Mouse (Mus musculus): ENCODE measurements around the gene Gatd1. TPM values are rescaled to one million over a fixed set of nuclear protein-coding genes. Genes with fewer than 3 reads are reported as not detected.
A peak's percentile ranks its signal among the peaks of the same experiment; 100 is the strongest.

Gatd1 gene
- polyA plus RNA-seq (2012; ENCODE audit: insufficient read depth, low replicate concordance) = 11.1 TPM in 1 of 2 replicates, not detected in the other

- H3K36me3 ChIP-seq (replicated peaks; ENCODE audit: low read length) = peaks cover 33% of the 10 kb centered on the region
- TF ChIP-seq FLI1 (IDR thresholded peaks at IDR 0.05; ENCODE audit: low read length) (no peak), GATA1 (IDR thresholded peaks at IDR 0.05; ENCODE audit: borderline replicate concordance, low read length) (no peak)
- H3K4me3 ChIP-seq (replicated peaks) = peak within 1 kb of the TSS; percentile 97
- no peaks in the 10 kb centered on the region for H3K9me3 ChIP-seq
- H3K27me3 ChIP-seq (replicated peaks) = no peaks in the 10 kb centered on the region
- H3K4me1 ChIP-seq = peaks cover 65% of the 10 kb centered on the region
Observed at GRCm38 (mm10) chr7:141413809-141414584, at the start of gene Gatd1. TSS of gene Gatd1 (minus strand) at chr7:141414136.

GRCm38 (mm10) chr7:141462333-141462821 is 48.4 kb upstream of the Gatd1 start:
- H3K36me3 ChIP-seq (replicated peaks; ENCODE audit: low read length) = peaks cover 55% of the 10 kb centered on the region
- TF ChIP-seq GATA1 (IDR thresholded peaks at IDR 0.05; ENCODE audit: borderline replicate concordance, low read length) (no peak), FLI1 (IDR thresholded peaks at IDR 0.05; ENCODE audit: low read length) (no peak)
- peaks cover 20% of the 10 kb centered on the region for H3K27me3 ChIP-seq (replicated peaks)
- H3K4me3 ChIP-seq (replicated peaks) = peak overlapping the region; percentile 90
- H3K4me1 ChIP-seq = peaks cover 95% of the 10 kb centered on the region
- no peaks in the 10 kb centered on the region for H3K9me3 ChIP-seq

DNA sequence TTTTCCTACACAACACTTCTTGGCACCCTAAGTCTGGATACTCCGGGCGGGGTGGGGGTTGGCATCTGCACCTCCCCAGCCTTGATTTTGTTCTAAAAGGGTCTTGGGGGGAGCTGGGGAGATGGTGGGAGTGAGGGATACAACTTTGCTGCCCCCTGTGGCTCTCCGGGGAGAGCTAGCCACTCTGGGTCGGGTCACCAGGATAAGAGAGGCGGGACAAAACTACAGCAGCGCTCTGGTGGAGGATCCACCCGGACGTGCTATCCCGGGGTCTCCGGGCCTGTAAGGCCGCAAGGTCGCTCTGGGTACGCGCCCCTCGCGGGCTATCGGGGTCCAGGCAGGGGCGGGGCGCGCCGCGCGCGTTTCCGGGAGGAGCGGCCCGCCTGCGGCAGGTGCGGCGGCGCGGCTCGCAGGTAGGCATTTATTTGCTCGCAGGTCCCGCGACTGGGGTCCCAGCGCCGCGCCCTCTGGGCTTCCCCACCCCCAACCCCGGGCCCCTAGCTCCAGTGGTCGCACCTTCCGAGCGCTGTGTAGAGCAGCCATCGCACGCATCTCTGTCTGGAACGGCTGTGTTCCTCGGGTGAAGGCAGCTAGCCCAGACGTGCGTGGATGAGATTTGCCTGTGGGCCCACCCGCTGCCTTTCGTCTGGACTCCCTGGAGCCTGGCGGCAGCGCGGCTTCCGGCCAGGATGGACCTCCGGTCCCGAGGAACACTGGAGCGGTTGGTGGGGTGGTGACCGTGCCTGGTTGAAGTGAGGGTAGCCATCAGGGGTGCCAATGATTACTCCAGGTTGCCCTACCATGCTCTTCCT is 47.8 kb upstream of the Gatd1 start:
- no peak for TF ChIP-seq GATA1 (IDR thresholded peaks at IDR 0.05; ENCODE audit: borderline replicate concordance, low read length)
- Histone ChIP-seq H3K27me3 (replicated peaks) (peaks cover 20% of the 10 kb centered on the region), H3K36me3 (replicated peaks; ENCODE audit: low read length) (peaks cover 61% of the 10 kb centered on the region), H3K4me3 (replicated peaks) (peak overlapping the region; percentile 90), H3K9me3 (no peaks in the 10 kb centered on the region), H3K4me1 (peaks cover 98% of the 10 kb centered on the region)

- Histone ChIP-seq H3K27me3 (replicated peaks) (peaks cover 20% of the 10 kb centered on the region), H3K36me3 (replicated peaks; ENCODE audit: low read length) (peaks cover 65% of the 10 kb centered on the region), H3K9me3 (no peaks in the 10 kb centered on the region), H3K4me3 (replicated peaks) (peak within 1 kb of the TSS; percentile 90), H3K4me1 (peaks cover 96% of the 10 kb centered on the region)
- TF ChIP-seq GATA1 (IDR thresholded peaks at IDR 0.05; ENCODE audit: borderline replicate concordance, low read length) = no peak
- TF ChIP-seq FLI1 (IDR thresholded peaks at IDR 0.05; ENCODE audit: low read length) = no peak
Observed at GRCm38 (mm10) chr7:141460391-141461113, 46.6 kb upstream of the Gatd1 start, which contains the start of gene Cracr2b. TSS of gene Cracr2b (plus strand) at chr7:141461094.

- Histone ChIP-seq H3K36me3 (replicated peaks; ENCODE audit: low read length) (peaks cover 63% of the 10 kb centered on the region), H3K9me3 (no peaks in the 10 kb centered on the region), H3K4me3 (replicated peaks) (no peak overlapping the region), H3K4me1 (peaks cover 90% of the 10 kb centered on the region), H3K27me3 (replicated peaks) (peaks cover 20% of the 10 kb centered on the region)
- TF ChIP-seq FLI1 (IDR thresholded peaks at IDR 0.05; ENCODE audit: low read length) (no peak), GATA1 (IDR thresholded peaks at IDR 0.05; ENCODE audit: borderline replicate concordance, low read length) (no peak)
Observed at GRCm38 (mm10) chr7:141460001-141460390, 46.1 kb upstream of the Gatd1 start.

DNA sequence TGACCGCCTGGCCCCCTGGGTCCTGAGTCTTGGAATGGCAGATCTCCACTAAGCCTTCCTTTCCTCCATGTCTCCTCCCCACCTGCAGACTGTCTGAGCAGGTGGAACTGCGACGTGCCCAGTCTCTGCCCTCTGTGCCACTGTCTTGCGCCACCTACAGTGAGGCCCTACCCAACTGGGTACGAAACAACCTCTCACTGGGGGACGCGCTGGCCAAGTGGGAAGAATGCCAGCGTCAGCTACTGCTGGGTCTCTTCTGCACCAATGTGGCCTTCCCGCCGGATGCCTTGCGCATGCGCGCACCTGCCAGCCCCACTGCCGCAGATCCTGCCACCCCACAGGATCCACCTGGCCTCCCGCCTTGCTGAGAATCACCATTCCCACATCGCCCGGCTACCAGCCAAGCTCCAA is 45.4 kb upstream of the Gatd1 start:
- H3K9me3 ChIP-seq = no peaks in the 10 kb centered on the region
- peak overlapping the region; percentile 17 for H3K4me3 ChIP-seq (replicated peaks)
- peaks cover 89% of the 10 kb centered on the region for H3K4me1 ChIP-seq
- H3K36me3 ChIP-seq (replicated peaks; ENCODE audit: low read length) = peaks cover 59% of the 10 kb centered on the region
- H3K27me3 ChIP-seq (replicated peaks) = peaks cover 20% of the 10 kb centered on the region
- TF ChIP-seq FLI1 (IDR thresholded peaks at IDR 0.05; ENCODE audit: low read length) (no peak), GATA1 (IDR thresholded peaks at IDR 0.05; ENCODE audit: borderline replicate concordance, low read length) (no peak)

DNA sequence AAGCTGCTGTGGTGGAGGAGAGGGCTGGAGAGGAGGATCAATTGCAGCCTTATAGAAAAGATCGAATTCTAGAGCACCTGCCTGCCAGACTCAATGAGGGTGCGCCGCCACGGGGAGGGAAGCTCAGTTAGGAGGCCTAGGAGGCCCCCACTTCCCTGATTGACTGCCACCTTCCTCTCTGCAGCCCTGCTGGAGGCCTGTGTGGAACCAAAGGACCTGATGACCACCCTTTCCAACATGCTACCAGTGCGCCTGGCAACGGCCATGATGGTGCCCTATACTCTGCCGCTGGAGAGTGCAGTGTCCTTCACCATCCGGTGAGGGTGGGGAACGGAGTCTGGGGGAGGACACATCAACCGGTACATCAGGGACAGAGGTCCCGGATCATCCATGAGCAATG is 44.7 kb upstream of the Gatd1 start:
- peaks cover 87% of the 10 kb centered on the region for H3K4me1 ChIP-seq
- no peak for TF ChIP-seq GATA1 (IDR thresholded peaks at IDR 0.05; ENCODE audit: borderline replicate concordance, low read length)
- TF ChIP-seq FLI1 (IDR thresholded peaks at IDR 0.05; ENCODE audit: low read length) = no peak
- H3K27me3 ChIP-seq (replicated peaks) = peaks cover 20% of the 10 kb centered on the region
- peaks cover 52% of the 10 kb centered on the region for H3K36me3 ChIP-seq (replicated peaks; ENCODE audit: low read length)
- H3K4me3 ChIP-seq (replicated peaks) = peak overlapping the region; percentile 14
- no peaks in the 10 kb centered on the region for H3K9me3 ChIP-seq

- peaks cover 87% of the 10 kb centered on the region for H3K4me1 ChIP-seq
- H3K9me3 ChIP-seq = no peaks in the 10 kb centered on the region
- H3K4me3 ChIP-seq (replicated peaks) = peak overlapping the region; percentile 26
- TF ChIP-seq FLI1 (IDR thresholded peaks at IDR 0.05; ENCODE audit: low read length) (no peak), GATA1 (IDR thresholded peaks at IDR 0.05; ENCODE audit: borderline replicate concordance, low read length) (no peak)
- H3K27me3 ChIP-seq (replicated peaks) = peaks cover 17% of the 10 kb centered on the region
- H3K36me3 ChIP-seq (replicated peaks; ENCODE audit: low read length) = peaks cover 47% of the 10 kb centered on the region
Observed at GRCm38 (mm10) chr7:141457986-141458660, 44.2 kb upstream of the Gatd1 start.

GRCm38 (mm10) chr7:141457236-141457635 is 43.3 kb upstream of the Gatd1 start:
- peaks cover 13% of the 10 kb centered on the region for H3K27me3 ChIP-seq (replicated peaks)
- H3K4me1 ChIP-seq = peaks cover 81% of the 10 kb centered on the region
- H3K9me3 ChIP-seq = no peaks in the 10 kb centered on the region
- peak overlapping the region; percentile 100 for H3K4me3 ChIP-seq (replicated peaks)
- peaks cover 48% of the 10 kb centered on the region for H3K36me3 ChIP-seq (replicated peaks; ENCODE audit: low read length)
- no peak for TF ChIP-seq FLI1 (IDR thresholded peaks at IDR 0.05; ENCODE audit: low read length)
- no peak for TF ChIP-seq GATA1 (IDR thresholded peaks at IDR 0.05; ENCODE audit: borderline replicate concordance, low read length)
